Mouse (Mus musculus): ENCODE results near the gene Sbk3.

- no peak for TF ChIP-seq CTCF (IDR thresholded peaks at IDR 0.05; ENCODE audit: low read depth)
- no peak for TF ChIP-seq EP300 (optimal IDR thresholded peaks at IDR 0.05)
These were observed 23.1 kb downstream of the Sbk3 start for GRCm38 (mm10) chr7:4947855-4948254.
